Mouse (Mus musculus) cerebellum, adult 2 months (tissue): ENCODE measurements around the gene Usp22. TPM values are rescaled to one million over a fixed set of nuclear protein-coding genes. Genes with fewer than 3 reads are reported as not detected.

Experiments
- DNase-seq, 2 experiments: peaks; one replicate each; pipeline ENCODE4 v3.0.0; 2021
- H3K27ac ChIP-seq: fragments of 200-500 bp; 2 replicates; pipeline ENCODE4 v1.5.1; 2012; ENCODE audit warnings: low read length, control low read depth, inconsistent platforms; ENCODE audit not compliant: insufficient read depth
- H3K27me3 ChIP-seq: fragments of 200-500 bp; 2 replicates; pipeline ENCODE4 v1.6.1; 2012; ENCODE audit warnings: inconsistent platforms, mild to moderate bottlenecking, low read length, moderate library complexity; ENCODE audit not compliant: control insufficient read depth, insufficient read depth
- H3K4me1 ChIP-seq: fragments of 200-500 bp; 2 replicates; pipeline ENCODE4 v1.6.1; 2011; ENCODE audit warnings: low read length; ENCODE audit not compliant: control insufficient read depth, insufficient read depth
- H3K4me3 ChIP-seq: fragments of 200-500 bp; replicated peaks from 2 replicates; pipeline ENCODE3; 2011; ENCODE audit warnings: mild to moderate bottlenecking, low read depth, low read length, control low read depth; ENCODE audit not compliant: insufficient read depth
- CTCF ChIP-seq: fragments of 200-500 bp; IDR thresholded peaks from 2 replicates; pipeline ENCODE4 v1.5.1; 2011; ENCODE audit warnings: low read depth, mild to moderate bottlenecking, control low read depth, low read length, moderate library complexity, borderline replicate concordance; ENCODE audit not compliant: insufficient read depth
- POLR2A ChIP-seq: fragments of 200-500 bp; IDR thresholded peaks from 2 replicates; pipeline ENCODE4 v1.6.1; 2011; ENCODE audit warnings: low read length, control low read depth, borderline replicate concordance; ENCODE audit not compliant: insufficient read depth
- WGBS: fragments of 180-500 bp; shearing (Covaris S2); methylation state at CpG from one replicate; pipeline ENCODE4 v1.1.7; 2018; 5-methylcytosine and 5-hydroxymethylcytosine counted together
- polyA plus RNA-seq: library from polyadenylated mRNA; depleted of rRNA; stranded (reverse); fragments of >200 nt; gene quantifications from 2 replicates; pipeline ENCODE4 v1.2.3, GENCODE M21; 2012; rRNA removed

Gene Usp22
- polyA plus RNA-seq, 1 experiment, result 142 TPM

DNA sequence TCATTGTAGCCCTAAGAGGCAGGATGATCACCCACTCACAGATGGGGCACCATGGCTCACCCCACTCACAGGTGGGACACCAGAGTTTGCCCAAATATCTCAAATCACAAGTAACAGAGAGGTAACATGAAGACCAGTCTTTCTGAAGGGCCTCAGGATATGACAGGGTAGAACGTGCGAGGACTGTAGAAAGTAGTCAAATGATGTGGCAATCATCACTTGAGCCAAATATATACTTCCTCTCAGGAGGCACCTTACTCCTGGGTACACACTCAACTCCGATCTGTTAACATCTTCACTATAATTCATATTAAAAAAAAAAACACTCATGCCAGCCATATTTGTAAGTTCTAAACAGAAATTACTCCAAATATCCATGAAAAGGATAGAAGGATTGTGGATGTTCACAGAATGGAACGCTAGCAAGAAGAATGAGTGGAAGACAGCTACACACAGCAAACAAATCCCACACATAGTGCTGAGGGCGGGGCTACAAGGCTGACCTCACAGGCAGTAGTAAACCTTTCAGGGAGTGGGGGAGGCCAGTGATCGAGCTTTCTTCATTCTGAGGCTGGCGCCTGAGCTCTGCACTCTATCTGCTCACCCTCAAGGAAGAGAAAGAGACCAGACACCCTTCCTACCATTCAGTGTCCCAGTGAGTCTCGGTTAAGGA is 62.4 kb downstream of the Usp22 start:
- Histone ChIP-seq H3K4me1 (no peaks in the 10 kb centered on the region), H3K4me3 (no peak overlapping the region), H3K27ac (no peak overlapping the region), H3K27me3 (no peaks in the 10 kb centered on the region)
- no peak for TF ChIP-seq POLR2A
- no peak for TF ChIP-seq CTCF
- 88% methylated on average over 8 of the region's 8 CpGs for WGBS
- no peak for DNase-seq

DNA sequence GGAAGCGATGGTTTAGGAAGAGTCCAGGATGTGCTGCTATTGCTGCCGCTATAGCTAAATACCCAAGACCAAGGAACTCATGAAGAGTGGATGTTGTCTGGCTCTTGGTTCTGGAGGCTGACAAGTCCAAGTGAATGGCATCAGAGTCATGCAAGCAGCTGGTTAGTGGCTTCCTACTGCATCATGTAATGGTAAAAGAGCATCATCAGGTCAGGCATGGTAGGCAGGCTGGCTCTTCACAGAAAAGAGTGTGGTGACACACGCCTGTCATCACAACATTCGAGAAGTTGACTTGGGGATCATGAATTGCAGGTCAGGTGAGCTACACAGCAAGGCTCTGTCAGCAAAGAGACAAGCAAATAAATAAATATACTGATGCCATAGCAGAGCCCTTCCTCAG is 63.4 kb downstream of the Usp22 start:
- WGBS, result 95% methylated on average over 4 of the region's 4 CpGs
- no peak for TF ChIP-seq POLR2A
- no peak for TF ChIP-seq CTCF
- H3K4me3 ChIP-seq, result no peak overlapping the region
- H3K4me1 ChIP-seq, result no peaks in the 10 kb centered on the region
- no peaks in the 10 kb centered on the region for H3K27me3 ChIP-seq
- H3K27ac ChIP-seq, result no peak overlapping the region
- DNase-seq, result no peak

DNA sequence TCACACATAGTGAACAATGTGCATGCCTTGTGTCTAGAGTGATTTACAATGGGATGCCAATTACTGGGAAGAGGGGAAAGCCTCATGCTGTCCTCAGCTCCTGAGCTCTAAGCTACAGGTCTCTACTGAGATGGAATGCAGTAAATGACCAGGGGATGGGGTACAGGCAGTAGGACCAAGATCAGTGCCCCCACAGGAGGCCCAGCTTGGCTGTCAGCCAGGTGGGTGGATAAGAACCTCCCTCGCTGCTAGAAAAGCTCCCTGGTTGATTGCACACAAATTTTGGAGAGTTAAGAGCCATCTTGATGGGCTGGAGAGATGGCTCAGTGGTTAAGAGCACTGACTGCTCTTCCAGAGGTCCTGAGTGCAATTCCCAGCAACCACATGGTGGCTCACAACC is 63.9 kb downstream of the Usp22 start:
- H3K4me3 ChIP-seq, result no peak overlapping the region
- H3K27me3 ChIP-seq, result no peaks in the 10 kb centered on the region
- no peak overlapping the region for H3K27ac ChIP-seq
- DNase-seq, result no peak
- no peak for TF ChIP-seq POLR2A
- no peak for TF ChIP-seq CTCF
- H3K4me1 ChIP-seq, result no peaks in the 10 kb centered on the region
- WGBS, result 35% methylated on average over 1 of the region's 1 CpGs

DNA sequence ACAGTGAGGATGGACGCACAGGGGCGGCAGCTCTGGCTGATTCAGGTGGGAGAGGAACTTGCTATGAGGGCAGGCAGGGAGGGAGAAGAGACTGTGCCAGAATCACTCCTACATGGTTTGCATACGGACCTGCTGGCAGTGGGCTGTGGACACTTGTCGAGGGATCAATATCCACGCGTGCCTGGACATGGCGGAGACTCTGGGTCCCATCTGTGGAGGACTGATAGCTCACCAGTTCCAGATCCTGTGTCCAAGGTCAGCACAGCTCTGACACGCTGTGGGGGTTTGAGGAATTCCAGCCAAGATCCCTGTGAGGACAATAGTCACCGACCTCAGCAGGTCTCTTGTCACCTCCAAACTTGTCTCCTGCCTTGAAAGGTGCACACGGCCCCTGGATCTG is 64.7 kb downstream of the Usp22 start:
- Histone ChIP-seq H3K4me1 (no peaks in the 10 kb centered on the region), H3K27me3 (no peaks in the 10 kb centered on the region), H3K4me3 (no peak overlapping the region), H3K27ac (no peak overlapping the region)
- TF ChIP-seq CTCF (no peak), POLR2A (no peak)
- WGBS, result 40% methylated on average over 10 of the region's 10 CpGs
- no peak for DNase-seq

DNA sequence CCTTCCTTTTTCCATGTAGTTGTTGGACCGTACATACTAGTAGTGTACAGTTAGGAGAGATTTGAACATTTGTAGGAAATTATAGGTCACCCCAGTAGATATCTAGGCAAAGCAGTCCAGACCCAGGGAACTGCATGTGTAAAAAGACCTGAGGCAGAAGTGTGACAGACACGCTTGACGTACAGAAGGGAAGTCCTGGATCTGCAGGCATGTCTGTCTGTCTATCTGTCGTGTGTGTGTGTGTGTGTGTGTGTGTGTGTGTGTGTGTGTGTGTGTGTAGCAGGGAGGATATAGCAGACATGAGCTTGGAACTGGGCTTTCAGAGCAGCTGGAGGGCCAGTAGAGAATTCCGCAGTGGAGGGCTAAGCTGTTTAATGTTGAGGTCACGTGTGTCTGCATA is 65.1 kb downstream of the Usp22 start:
- no peak overlapping the region for H3K4me3 ChIP-seq
- TF ChIP-seq POLR2A (no peak), CTCF (no peak)
- DNase-seq, result no peak
- H3K27ac ChIP-seq, result no peak overlapping the region
- no peaks in the 10 kb centered on the region for H3K4me1 ChIP-seq
- no peaks in the 10 kb centered on the region for H3K27me3 ChIP-seq
- 83% methylated on average over 6 of the region's 6 CpGs for whole genome bisulfite sequencing

DNA sequence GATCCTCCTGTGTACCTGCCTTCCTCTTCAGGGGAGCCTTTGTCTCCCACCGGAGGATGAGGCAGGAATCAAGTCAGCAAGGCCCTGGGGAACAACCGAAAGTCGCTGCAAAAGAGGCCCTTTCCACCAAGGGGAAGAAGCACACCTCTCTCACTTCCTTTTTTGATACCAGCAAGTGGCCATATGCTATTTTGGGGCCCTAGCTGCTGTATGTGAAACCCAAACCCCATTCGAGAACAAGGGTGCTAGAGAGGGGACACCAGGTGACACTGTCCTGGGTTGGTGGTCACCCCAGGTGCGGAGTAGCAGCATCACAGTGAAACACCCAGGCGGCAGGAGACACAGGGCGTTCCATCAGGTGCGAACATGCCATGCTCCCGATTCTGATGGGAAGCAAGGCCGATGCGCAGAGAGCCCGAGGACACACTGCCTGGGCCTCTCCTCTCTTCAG is 65.9 kb downstream of the Usp22 start:
- Histone ChIP-seq H3K27ac (no peak overlapping the region), H3K4me1 (no peaks in the 10 kb centered on the region), H3K4me3 (no peak overlapping the region), H3K27me3 (no peaks in the 10 kb centered on the region)
- no peak for DNase-seq
- TF ChIP-seq CTCF, result no peak
- TF ChIP-seq POLR2A, result no peak
- 87% methylated on average over 12 of the region's 12 CpGs for WGBS

DNA sequence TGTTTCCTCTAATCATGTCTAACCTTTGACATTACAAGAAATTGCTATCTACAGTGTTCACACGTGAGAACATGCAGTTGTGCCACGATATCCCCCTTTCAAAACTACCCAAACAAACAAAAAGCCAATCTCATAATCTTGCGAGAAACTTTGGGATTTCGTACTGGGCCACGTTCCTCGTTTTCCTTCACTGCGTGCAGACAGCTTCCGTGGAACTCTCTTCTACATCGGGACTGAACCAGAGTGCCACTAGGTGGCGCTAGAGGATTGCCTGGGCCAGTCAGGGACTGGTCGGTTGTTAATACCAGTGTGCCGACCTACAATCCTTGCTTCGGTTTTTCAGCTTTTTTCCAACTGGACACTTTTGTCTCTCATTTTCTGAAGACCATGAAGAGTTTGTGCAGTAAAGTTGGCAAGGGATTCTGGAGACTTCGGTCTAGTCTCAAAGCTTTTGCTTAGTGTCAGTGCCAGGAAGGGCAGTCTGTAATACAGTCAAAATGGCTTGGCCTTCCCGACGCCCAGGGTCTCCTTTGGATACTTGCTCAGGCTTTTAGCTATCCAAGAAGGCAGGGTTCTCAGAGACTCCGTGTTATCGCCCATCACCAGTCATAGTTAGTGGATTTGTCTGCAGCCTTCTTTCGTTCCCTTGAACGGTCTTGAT is 70.5 kb downstream of the Usp22 start:
- DNase-seq, result peak; percentile 80 to 87
- 13% methylated on average over 20 of the region's 20 CpGs for WGBS
- Histone ChIP-seq H3K27ac (no peak overlapping the region), H3K27me3 (no peaks in the 10 kb centered on the region), H3K4me1 (no peaks in the 10 kb centered on the region), H3K4me3 (no peak overlapping the region)
- no peak for TF ChIP-seq POLR2A
- peak; percentile 99 for TF ChIP-seq CTCF

DNA sequence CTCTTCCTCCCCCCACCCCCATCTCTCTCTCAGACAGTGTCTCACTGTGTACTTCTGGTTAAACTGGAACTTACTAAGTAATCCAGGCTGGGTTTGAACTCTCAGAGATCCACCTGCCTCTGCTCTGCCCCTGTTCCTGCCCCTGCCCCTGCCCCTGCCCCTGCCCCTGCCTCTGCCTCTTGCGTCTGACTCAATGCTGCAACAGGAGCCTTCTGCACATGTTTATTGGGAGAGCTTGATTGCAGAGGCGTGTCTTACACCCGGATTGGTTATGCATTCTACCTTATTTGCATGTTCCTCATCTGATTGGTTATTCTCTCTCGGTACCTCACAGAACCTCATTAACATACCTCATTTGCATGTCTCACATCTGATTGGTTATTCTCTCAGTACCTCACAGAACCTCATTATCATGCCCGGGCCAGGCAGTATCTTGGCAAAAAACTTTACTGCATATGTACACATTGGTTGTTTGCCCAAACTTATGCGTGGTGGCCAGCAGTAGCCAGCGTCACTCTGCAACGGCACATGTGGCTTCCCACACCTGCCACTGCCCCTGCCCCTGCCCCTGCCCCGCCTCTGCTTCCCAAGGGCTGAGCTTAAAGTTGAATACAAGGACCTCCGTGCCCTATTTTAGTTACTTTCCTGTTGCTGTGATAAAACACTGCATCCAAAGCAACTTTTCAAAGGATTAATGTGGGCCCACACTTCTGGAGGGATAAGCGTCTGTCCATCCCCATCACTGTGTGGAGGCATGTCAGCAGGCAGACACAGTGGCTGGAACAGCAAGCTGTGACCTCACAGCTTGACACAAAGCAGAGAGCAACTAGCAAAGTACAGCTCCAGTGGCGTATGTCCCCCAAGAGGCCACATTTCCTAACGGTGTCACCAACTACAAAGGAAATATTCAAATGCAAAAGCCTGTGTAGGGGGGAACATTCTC is 72.2 kb downstream of the Usp22 start:
- WGBS, result 40% methylated on average over 13 of the region's 13 CpGs
- TF ChIP-seq POLR2A, result no peak
- TF ChIP-seq CTCF, result no peak

More for the DNA sequence above, 72.2 kb downstream of the Usp22 start:
- DNase-seq, result no peak
- no peaks in the 10 kb centered on the region for H3K4me1 ChIP-seq
- no peak overlapping the region for H3K27ac ChIP-seq
- H3K27me3 ChIP-seq, result no peaks in the 10 kb centered on the region
- no peak overlapping the region for H3K4me3 ChIP-seq

Other genes starting within 250 kb of the Usp22 start
- 15.6 and 18.2 TPM in 2 replicates for gene Map2k3, start 243.0 kb downstream of the Usp22 start, polyA plus RNA-seq
- 80.1 and 87.2 TPM in 2 replicates for gene Kcnj12, start 152.5 kb downstream of the Usp22 start, polyA plus RNA-seq
- gene Tnfrsf13b, start 48.3 kb downstream of the Usp22 start, polyA plus RNA-seq, result 1.4 TPM in 2 replicates
- 1.2 and 2.1 TPM in 2 replicates for gene Aldh3a1, start 32.5 kb upstream of the Usp22 start, polyA plus RNA-seq
- gene Aldh3a2, start 92.4 kb upstream of the Usp22 start, polyA plus RNA-seq, result 68.4 and 74.8 TPM in 2 replicates
- gene Slc47a2, start 167.8 kb upstream of the Usp22 start, polyA plus RNA-seq, result 0.07 and 0.11 TPM in 2 replicates
- 1.00 and 2.7 TPM in 2 replicates for gene Slc47a1, start 203.3 kb upstream of the Usp22 start, polyA plus RNA-seq